Mouse (Mus musculus) midbrain, postnatal 0 days (tissue): ENCODE results near the gene Ddc. TPM values are rescaled to one million over a fixed set of nuclear protein-coding genes. Genes with fewer than 3 reads are reported as not detected.

Experiments used
- ATAC-seq: fragments of 200-750 bp; cut with Nextera tagmentation; 2 replicates; pipeline ENCODE4 v1.8.0; 2017; ENCODE audit warnings: moderate number of reproducible peaks, mild to moderate bottlenecking, moderate TSS enrichment, moderate library complexity; ENCODE audit not compliant: low FRiP score
- DNase-seq: peaks from one replicate; pipeline ENCODE4 v3.0.0-alpha.2; 2015; ENCODE audit warnings: low spot score
- H3K27ac ChIP-seq: fragments of 300-500 bp; sonication (generic); 2 replicates; pipeline ENCODE4 v1.5.1; 2014; ENCODE audit warnings: low read depth, mild to moderate bottlenecking, low read length, mixed read lengths
- H3K27me3 ChIP-seq: fragments of 300-500 bp; sonication (generic); 2 replicates; pipeline ENCODE4 v1.6.1; 2014; ENCODE audit warnings: low read length, control low read depth, mixed read lengths; ENCODE audit not compliant: insufficient read depth
- H3K36me3 ChIP-seq: fragments of 300-500 bp; sonication (generic); 2 replicates; pipeline ENCODE4 v1.6.1; 2014; ENCODE audit warnings: low read length, control low read depth, mixed read lengths; ENCODE audit not compliant: insufficient read depth
- H3K4me1 ChIP-seq: fragments of 300-500 bp; sonication (generic); 2 replicates; pipeline ENCODE4 v1.6.1; 2014; ENCODE audit warnings: mild to moderate bottlenecking, control low read depth, antibody characterized with exemption, low read length, mixed read lengths; ENCODE audit not compliant: insufficient read depth
- H3K4me2 ChIP-seq: fragments of 300-500 bp; sonication (generic); 2 replicates; pipeline ENCODE4 v1.6.1; 2014; ENCODE audit warnings: low read depth, mild to moderate bottlenecking, low read length, mixed read lengths; ENCODE audit not compliant: poor library complexity, severe bottlenecking
- H3K4me3 ChIP-seq: fragments of 300-500 bp; sonication (generic); 2 replicates; pipeline ENCODE4 v1.5.1; 2014; ENCODE audit warnings: low read depth, mild to moderate bottlenecking, low read length, moderate library complexity
- H3K9ac ChIP-seq: fragments of 300-500 bp; sonication (generic); replicated peaks from 2 replicates; pipeline ENCODE4 v1.6.1; 2014; ENCODE audit warnings: mild to moderate bottlenecking, low read length, moderate library complexity, mixed read lengths; ENCODE audit not compliant: poor library complexity, severe bottlenecking
- H3K9me3 ChIP-seq: fragments of 300-500 bp; sonication (generic); 2 replicates; pipeline ENCODE4 v1.6.1; 2016; ENCODE audit warnings: low read length, control low read depth
- CTCF ChIP-seq: IDR thresholded peaks from 2 replicates; pipeline ENCODE4 v1.5.1; 2016; ENCODE audit warnings: antibody characterized with exemption, mild to moderate bottlenecking
- WGBS: fragments of 180-500 bp; shearing (Covaris S2); extraction: QIAGEN DNeasy Blood & Tissue Kit; methylation state at CpG from one replicate; pipeline ENCODE4 v1.1.7; 2014; 5-methylcytosine and 5-hydroxymethylcytosine counted together
- polyA plus RNA-seq: library from polyadenylated mRNA; unstranded; fragments of >200 nt; fragmentation: Nextera tagmentation; extraction: Ambion mirVana; gene quantifications from 2 replicates; pipeline ENCODE4 v1.2.1, GENCODE M21; 2015
- total RNA-seq: library from RNA; depleted of rRNA; stranded (reverse); fragments of >200 nt; gene quantifications from 2 replicates; pipeline ENCODE4 v1.2.3, GENCODE M21; 2014

The Ddc gene
- total and polyA plus RNA-seq, 2 experiments from 2014 or later = 23.0 to 27.4 TPM

DNA sequence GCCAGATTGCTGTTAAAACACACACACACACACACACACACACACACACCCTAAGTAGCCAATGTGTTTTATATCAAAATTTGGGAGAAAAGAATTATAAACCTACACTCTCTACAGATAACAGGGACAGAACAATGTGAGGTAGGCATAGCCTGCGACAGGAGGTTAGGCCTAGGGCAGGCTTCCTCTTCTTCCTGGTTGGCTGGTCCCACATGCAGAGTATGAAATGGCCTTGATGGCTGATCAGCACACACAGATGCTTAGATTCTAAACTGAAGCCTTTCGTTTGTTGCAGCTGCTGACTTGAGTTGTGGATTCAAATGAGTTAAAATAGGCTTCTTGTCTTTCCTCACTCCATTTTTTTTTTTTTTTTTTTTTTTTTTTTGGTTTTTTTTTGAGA lies 120.1 kb downstream of the Ddc start:
- TF ChIP-seq CTCF = no peak
- Histone ChIP-seq H3K27ac (no peak overlapping the region), H3K4me1 (no peaks in the 10 kb centered on the region), H3K36me3 (no peaks in the 10 kb centered on the region), H3K9me3 (no peaks in the 10 kb centered on the region), H3K27me3 (no peaks in the 10 kb centered on the region), H3K4me3 (no peak overlapping the region), H3K4me2 (no peak overlapping the region), H3K9ac (no peak overlapping the region)
- DNase-seq (no peak), ATAC-seq (no peak)
- WGBS = 90% methylated on average over 2 of the region's 2 CpGs

DNA sequence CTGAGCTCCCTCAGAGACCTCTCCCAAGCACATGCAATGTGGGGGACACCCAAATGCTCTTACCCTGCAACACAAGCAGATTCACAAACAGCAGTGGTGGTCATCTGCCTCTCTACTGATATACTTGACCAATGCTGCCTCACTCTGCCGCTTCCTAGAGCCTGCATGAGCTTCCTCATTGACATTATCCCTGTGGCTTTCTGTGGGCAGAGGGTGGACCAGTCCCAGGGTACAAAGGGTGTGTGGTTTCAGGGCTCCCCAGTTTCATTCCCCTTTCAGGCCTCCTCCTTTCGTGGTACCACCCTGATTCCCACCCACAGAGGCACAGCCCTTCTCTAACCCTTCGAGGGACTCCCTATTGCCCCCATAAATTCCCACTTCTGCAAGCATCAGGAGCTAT lies 120.7 kb downstream of the Ddc start:
- TF ChIP-seq CTCF = no peak
- 82% methylated on average over 3 of the region's 3 CpGs for WGBS
- H3K9ac ChIP-seq = no peak overlapping the region
- no peaks in the 10 kb centered on the region for H3K4me1 ChIP-seq
- H3K4me3 ChIP-seq = no peak overlapping the region
- H3K9me3 ChIP-seq = no peaks in the 10 kb centered on the region
- H3K4me2 ChIP-seq = no peak overlapping the region
- H3K36me3 ChIP-seq = no peaks in the 10 kb centered on the region
- no peak for ATAC-seq
- H3K27ac ChIP-seq = no peak overlapping the region
- DNase-seq = no peak
- H3K27me3 ChIP-seq = no peaks in the 10 kb centered on the region

DNA sequence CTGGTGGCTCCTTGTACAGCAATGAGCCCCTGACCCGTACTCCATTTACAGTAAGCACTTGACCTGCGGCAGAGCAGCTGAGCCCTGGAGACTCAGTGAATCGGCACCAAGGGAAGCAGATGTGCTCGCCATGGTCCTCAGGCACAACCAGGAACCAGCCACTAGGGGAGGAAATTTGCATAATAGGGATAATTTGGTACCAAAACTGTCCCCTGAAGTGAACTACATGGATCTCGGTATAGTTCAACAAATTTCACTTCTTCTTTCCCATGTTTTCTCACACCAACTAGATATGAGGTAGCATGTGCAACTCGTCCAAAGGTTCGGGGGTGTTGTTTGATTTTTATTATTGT lies 121.1 kb downstream of the Ddc start:
- H3K4me1 ChIP-seq = no peaks in the 10 kb centered on the region
- no peak overlapping the region for H3K4me3 ChIP-seq
- H3K27ac ChIP-seq = no peak overlapping the region
- no peak overlapping the region for H3K9ac ChIP-seq
- H3K27me3 ChIP-seq = no peaks in the 10 kb centered on the region
- WGBS = 86% methylated on average over 7 of the region's 7 CpGs
- TF ChIP-seq CTCF = no peak
- DNase-seq = no peak
- no peaks in the 10 kb centered on the region for H3K36me3 ChIP-seq
- H3K9me3 ChIP-seq = no peaks in the 10 kb centered on the region
- H3K4me2 ChIP-seq = no peak overlapping the region
- ATAC-seq = no peak

DNA sequence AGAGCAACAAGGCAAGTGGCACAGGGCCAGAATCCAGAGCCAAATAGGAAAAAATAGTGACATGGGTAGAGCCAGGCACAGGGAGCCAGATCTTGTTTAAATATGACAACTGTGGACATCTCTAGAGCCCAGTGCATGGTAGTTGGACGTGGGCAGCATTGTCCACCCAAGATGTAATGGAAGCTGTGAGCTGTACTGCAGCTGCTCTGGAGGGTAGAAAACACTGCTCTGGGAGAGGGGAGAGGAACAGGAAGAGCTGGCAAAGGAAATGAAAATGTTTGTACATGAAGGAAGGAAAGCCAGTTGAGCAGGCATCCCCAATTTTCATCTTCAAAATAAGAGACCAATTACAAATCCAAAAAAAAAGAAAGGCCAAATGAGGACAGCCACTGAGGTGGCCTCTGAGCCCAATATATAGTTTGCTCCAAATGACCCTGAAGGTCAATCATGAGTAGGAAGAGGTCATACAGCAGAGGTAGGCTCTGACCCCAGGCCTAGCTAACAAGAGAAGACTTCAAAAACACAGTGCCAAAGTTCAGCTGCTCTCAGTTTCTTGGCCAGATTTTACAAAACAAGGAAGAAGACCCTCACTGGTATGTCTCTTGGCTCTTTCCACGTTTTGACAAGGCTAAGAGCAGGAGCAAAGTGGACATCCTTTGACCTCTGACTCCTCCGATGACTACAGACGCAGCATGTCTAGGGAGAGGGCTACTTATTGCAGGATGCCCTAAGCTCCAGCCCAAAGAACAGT lies 121.7 kb downstream of the Ddc start:
- Histone ChIP-seq H3K27ac (no peak overlapping the region), H3K4me1 (no peaks in the 10 kb centered on the region), H3K27me3 (no peaks in the 10 kb centered on the region), H3K9me3 (no peaks in the 10 kb centered on the region), H3K36me3 (no peaks in the 10 kb centered on the region), H3K4me3 (no peak overlapping the region), H3K9ac (no peak overlapping the region), H3K4me2 (no peak overlapping the region)
- WGBS = 74% methylated on average over 4 of the region's 4 CpGs
- DNase-seq = no peak
- no peak for TF ChIP-seq CTCF
- no peak for ATAC-seq

DNA sequence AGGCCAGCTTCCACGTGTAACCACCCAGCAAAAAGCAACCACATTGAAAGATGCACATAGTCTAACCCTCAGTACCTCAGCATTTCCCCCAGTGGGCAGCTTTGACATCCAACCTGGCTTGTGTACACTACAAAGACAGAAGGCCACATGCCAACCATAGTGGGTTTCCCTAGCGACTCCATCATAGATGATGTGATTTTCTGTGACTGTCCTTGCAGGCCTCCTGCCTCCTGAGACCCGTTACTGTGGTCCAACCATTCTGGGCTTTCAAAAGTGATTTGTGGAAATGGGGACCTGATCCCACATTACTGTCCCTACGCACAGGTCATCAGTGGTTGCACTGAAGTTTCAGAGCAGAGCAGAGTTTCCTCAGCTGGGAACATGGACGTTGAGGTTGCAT lies 123.1 kb downstream of the Ddc start:
- H3K9ac ChIP-seq = no peak overlapping the region
- 87% methylated on average over 5 of the region's 5 CpGs for WGBS
- H3K4me2 ChIP-seq = no peak overlapping the region
- TF ChIP-seq CTCF = no peak
- ATAC-seq (no peak), DNase-seq (no peak)
- no peak overlapping the region for H3K27ac ChIP-seq
- H3K4me1 ChIP-seq = no peaks in the 10 kb centered on the region
- H3K36me3 ChIP-seq = no peaks in the 10 kb centered on the region
- no peaks in the 10 kb centered on the region for H3K27me3 ChIP-seq
- no peak overlapping the region for H3K4me3 ChIP-seq
- no peaks in the 10 kb centered on the region for H3K9me3 ChIP-seq

DNA sequence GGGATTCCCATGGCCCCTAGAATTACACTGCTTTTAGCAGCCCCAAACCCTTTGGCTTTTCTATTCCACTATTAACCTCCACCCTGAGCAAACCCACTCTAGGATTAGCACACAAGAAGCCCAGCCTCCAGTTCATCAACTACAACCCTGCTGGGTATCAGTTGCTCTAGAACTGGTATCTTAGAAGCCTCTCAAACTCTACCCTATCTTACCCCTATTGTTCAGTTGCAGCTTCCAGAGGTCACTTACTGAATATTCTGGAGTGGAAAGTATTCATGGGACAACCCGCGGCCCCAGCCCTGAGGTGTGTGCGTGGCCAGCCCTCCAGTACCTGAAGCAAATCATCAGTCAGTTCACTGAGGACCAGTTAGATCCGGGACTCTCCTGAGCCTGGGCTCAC lies 123.6 kb downstream of the Ddc start:
- H3K4me1 ChIP-seq = no peaks in the 10 kb centered on the region
- H3K4me2 ChIP-seq = no peak overlapping the region
- ATAC-seq (no peak), DNase-seq (no peak)
- H3K27ac ChIP-seq = no peak overlapping the region
- H3K27me3 ChIP-seq = no peaks in the 10 kb centered on the region
- H3K4me3 ChIP-seq = no peak overlapping the region
- no peak overlapping the region for H3K9ac ChIP-seq
- no peak for TF ChIP-seq CTCF
- no peaks in the 10 kb centered on the region for H3K36me3 ChIP-seq
- no peaks in the 10 kb centered on the region for H3K9me3 ChIP-seq
- 97% methylated on average over 4 of the region's 4 CpGs for WGBS
